Mouse (Mus musculus): Measurements from ENCODE around the gene Ppp1r12c.

- no peak for TF ChIP-seq EP300 (IDR thresholded peaks at IDR 0.05; ENCODE audit: low read depth)
- no peak for TF ChIP-seq CTCF (IDR thresholded peaks at IDR 0.05; ENCODE audit: low read depth)
These were observed 54.3 kb downstream of the Ppp1r12c start for GRCm38 (mm10) chr7:4447138-4447537.
